Mouse (Mus musculus) T-cell, adult 2 months (primary cell): ENCODE results near the gene Dhrs7c.

Experiments used
- DNase-seq: peaks from one replicate; pipeline ENCODE4 v3.0.0; 2022; ENCODE audit warnings: low spot score

The Dhrs7c gene

GRCm38 (mm10) chr11:67797931-67798330 is at the start of gene Dhrs7c:
Gene Dhrs7c (plus strand): TSS chr11:67798187.
- no peak for DNase-seq

GRCm38 (mm10) chr11:67756287-67756686 is 41.7 kb upstream of the Dhrs7c start:
- no peak for DNase-seq

- no peak for DNase-seq
Observed at GRCm38 (mm10) chr11:67757373-67758167, 40.4 kb upstream of the Dhrs7c start.

GRCm38 (mm10) chr11:67771053-67771452 is 26.9 kb upstream of the Dhrs7c start, which contains the start of gene Glp2r:
Gene Glp2r (minus strand): TSS chr11:67771153.
- DNase-seq = no peak

- no peak for DNase-seq
Observed at GRCm38 (mm10) chr11:67771691-67772090, 26.3 kb upstream of the Dhrs7c start.

GRCm38 (mm10) chr11:67772577-67772976 is 25.4 kb upstream of the Dhrs7c start:
- no peak for DNase-seq

GRCm38 (mm10) chr11:67774379-67774778 is 23.6 kb upstream of the Dhrs7c start, which contains the start of gene Gsg1l2:
Gene Gsg1l2 (plus strand): TSS chr11:67774608.
- no peak for DNase-seq

GRCm38 (mm10) chr11:67790182-67790581 is 7.8 kb upstream of the Dhrs7c start:
- DNase-seq = no peak

GRCm38 (mm10) chr11:67800130-67800723 is 2.2 kb downstream of the Dhrs7c start:
- no peak for DNase-seq

- no peak for DNase-seq
Observed at GRCm38 (mm10) chr11:67801169-67801568, 3.2 kb downstream of the Dhrs7c start.

- no peak for DNase-seq
Observed at GRCm38 (mm10) chr11:67805538-67805937, 7.6 kb downstream of the Dhrs7c start.

- DNase-seq = no peak
Observed at GRCm38 (mm10) chr11:67806832-67807597, 9.0 kb downstream of the Dhrs7c start.

- no peak for DNase-seq
Observed at GRCm38 (mm10) chr11:67808051-67808450, 10.1 kb downstream of the Dhrs7c start.

GRCm38 (mm10) chr11:67811535-67811934 is 13.5 kb downstream of the Dhrs7c start:
- DNase-seq = no peak

- DNase-seq = no peak
Observed at GRCm38 (mm10) chr11:67819604-67820003, 21.6 kb downstream of the Dhrs7c start.

- no peak for DNase-seq
Observed at GRCm38 (mm10) chr11:67820221-67820620, 22.2 kb downstream of the Dhrs7c start.

GRCm38 (mm10) chr11:67821560-67821959 is 23.6 kb downstream of the Dhrs7c start:
- no peak for DNase-seq

GRCm38 (mm10) chr11:67828360-67829059 is 30.5 kb downstream of the Dhrs7c start:
- no peak for DNase-seq

- no peak for DNase-seq
Observed at GRCm38 (mm10) chr11:67829530-67829929, 31.5 kb downstream of the Dhrs7c start.

- no peak for DNase-seq
Observed at GRCm38 (mm10) chr11:67831820-67832219, 33.8 kb downstream of the Dhrs7c start.

GRCm38 (mm10) chr11:67835408-67836078 is 37.6 kb downstream of the Dhrs7c start:
- no peak for DNase-seq
